Mouse (Mus musculus): ENCODE data around the gene Map3k5.

DNA sequence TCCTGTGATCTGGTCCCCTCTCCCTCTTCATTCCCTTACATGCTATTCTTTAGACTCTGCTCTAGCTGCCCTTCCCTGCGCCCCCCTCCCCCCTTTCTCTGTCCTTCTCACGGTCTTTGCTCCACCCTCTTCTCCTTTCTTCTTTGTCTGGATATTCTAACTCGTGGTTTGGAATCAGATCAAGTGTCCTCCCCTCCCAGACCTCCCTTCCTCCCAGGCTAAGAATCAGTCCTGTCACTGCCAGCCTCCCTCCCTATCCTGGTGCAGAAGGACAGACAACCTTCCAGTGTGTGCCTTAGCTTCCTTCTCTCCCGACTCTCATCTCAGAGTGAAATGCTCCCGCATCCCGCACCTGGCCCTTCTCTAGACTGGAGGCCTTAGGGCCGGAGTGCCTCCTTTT lies 241.8 kb downstream of the Map3k5 start:
- TF ChIP-seq TCF3 (IDR thresholded peaks at IDR 0.05; ENCODE audit: insufficient read length, low read depth) (no peak), MAX (IDR thresholded peaks at IDR 0.05; ENCODE audit: low read depth) (no peak), MYOD1 (IDR thresholded peaks at IDR 0.05; ENCODE audit: control insufficient read depth in 1 of 3, insufficient read length in 2 of 3, low read depth in 2 of 3) (no peak), MYOG (IDR thresholded peaks at IDR 0.05; ENCODE audit: control insufficient read depth in 1 of 3, insufficient read depth in 1 of 3, insufficient read length in 2 of 3, low read depth in 2 of 3) (no peak), CEBPB (IDR thresholded peaks at IDR 0.05; ENCODE audit: insufficient read depth, poor library complexity, severe bottlenecking) (no peak), POLR2A (IDR thresholded peaks at IDR 0.05; ENCODE audit: insufficient read length, low read depth) (no peak), E2F4 (IDR thresholded peaks at IDR 0.05; ENCODE audit: insufficient read depth) (no peak)
